Mouse (Mus musculus) embryonic facial prominence, embryonic 13.5 days (tissue): ENCODE results near the gene Kcnip4. TPM values are rescaled to one million over a fixed set of nuclear protein-coding genes. Genes with fewer than 3 reads are reported as not detected.

Experiments used
- ATAC-seq: fragments of 200-750 bp; cut with Nextera tagmentation; 2 replicates; pipeline ENCODE4 v1.8.0; 2017; ENCODE audit warnings: low read depth; ENCODE audit not compliant: insufficient number of reproducible peaks, insufficient read depth, low FRiP score, low TSS enrichment
- H3K27ac ChIP-seq: fragments of 300-500 bp; sonication (generic); 2 replicates; pipeline ENCODE4 v1.5.1; 2015; ENCODE audit warnings: moderate library complexity, mild to moderate bottlenecking, inconsistent platforms
- H3K27me3 ChIP-seq: fragments of 300-500 bp; sonication (generic); 2 replicates; pipeline ENCODE4 v1.6.1; 2015; ENCODE audit warnings: mild to moderate bottlenecking, inconsistent platforms
- H3K36me3 ChIP-seq: fragments of 300-500 bp; sonication (generic); 2 replicates; pipeline ENCODE4 v1.6.1; 2015; ENCODE audit warnings: mild to moderate bottlenecking, inconsistent platforms
- H3K4me1 ChIP-seq: fragments of 300-500 bp; sonication (generic); 2 replicates; pipeline ENCODE4 v1.6.1; 2015; ENCODE audit warnings: inconsistent platforms
- H3K4me2 ChIP-seq: fragments of 300-500 bp; sonication (generic); 2 replicates; pipeline ENCODE4 v1.6.1; 2015; ENCODE audit warnings: moderate library complexity, mild to moderate bottlenecking, inconsistent platforms
- H3K4me3 ChIP-seq: fragments of 300-500 bp; sonication (generic); 2 replicates; pipeline ENCODE4 v1.5.1; 2015; ENCODE audit warnings: mild to moderate bottlenecking, inconsistent platforms
- H3K9ac ChIP-seq: fragments of 300-500 bp; sonication (generic); 2 replicates; pipeline ENCODE4 v1.6.1; 2015; ENCODE audit warnings: mild to moderate bottlenecking, inconsistent platforms
- H3K9me3 ChIP-seq: fragments of 300-500 bp; sonication (generic); 2 replicates; pipeline ENCODE4 v1.6.1; 2016; ENCODE audit warnings: inconsistent platforms
- WGBS: fragments of 180-500 bp; shearing (Covaris S2); methylation state at CpG from one replicate; pipeline ENCODE4 v1.1.7; 2015; ENCODE audit warnings: mixed read lengths; 5-methylcytosine and 5-hydroxymethylcytosine counted together
- polyA plus RNA-seq: library from polyadenylated mRNA; unstranded; fragments of >200 nt; fragmentation: Nextera tagmentation; extraction: Ambion mirVana; gene quantifications from 2 replicates; pipeline ENCODE4 v1.2.1, GENCODE M21; 2015

Gene Kcnip4
- polyA plus RNA-seq, 1 experiment from 2014 or later: 5.1 TPM

DNA sequence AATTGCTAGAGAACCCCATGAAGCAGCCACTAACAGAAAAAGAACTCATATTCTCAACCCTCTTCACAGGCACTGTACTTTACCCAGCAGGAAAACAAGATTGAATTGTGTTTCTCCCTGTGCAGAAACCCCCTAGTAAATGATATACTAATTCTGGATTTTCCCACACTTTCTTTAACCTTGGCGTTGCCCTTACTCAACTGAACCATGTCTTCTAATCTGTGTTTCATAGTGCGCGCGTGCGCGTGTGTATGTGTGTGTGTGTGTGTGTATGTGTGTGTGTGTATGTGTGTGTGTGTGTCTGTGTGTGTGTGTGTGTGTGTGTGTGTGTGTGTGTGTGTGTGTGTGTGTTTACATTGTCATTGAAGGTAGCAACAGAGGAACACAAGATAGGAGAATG is 283.0 kb downstream of the Kcnip4 start:
- H3K4me3 ChIP-seq: no peak overlapping the region
- no peaks in the 10 kb centered on the region for H3K9me3 ChIP-seq
- no peak overlapping the region for H3K27ac ChIP-seq
- H3K4me2 ChIP-seq: no peak overlapping the region
- H3K36me3 ChIP-seq: no peaks in the 10 kb centered on the region
- H3K27me3 ChIP-seq: no peaks in the 10 kb centered on the region
- H3K9ac ChIP-seq: no peak overlapping the region
- no peak for ATAC-seq
- WGBS: 98% methylated on average over 6 of the region's 6 CpGs
- no peaks in the 10 kb centered on the region for H3K4me1 ChIP-seq

- ATAC-seq: no peak
- Histone ChIP-seq H3K9me3 (no peaks in the 10 kb centered on the region), H3K27me3 (no peaks in the 10 kb centered on the region), H3K4me2 (no peak overlapping the region), H3K4me1 (no peaks in the 10 kb centered on the region), H3K27ac (no peak overlapping the region), H3K36me3 (no peaks in the 10 kb centered on the region), H3K4me3 (no peak overlapping the region), H3K9ac (no peak overlapping the region)
- 47% methylated on average over 4 of the region's 4 CpGs for WGBS
These were observed 323.4 kb downstream of the Kcnip4 start for GRCm38 (mm10) chr5:49201164-49201756.

GRCm38 (mm10) chr5:49188236-49188635 is 336.5 kb downstream of the Kcnip4 start:
- Histone ChIP-seq H3K36me3 (no peaks in the 10 kb centered on the region), H3K27ac (no peak overlapping the region), H3K9ac (no peak overlapping the region), H3K4me3 (no peak overlapping the region), H3K9me3 (no peaks in the 10 kb centered on the region), H3K4me2 (no peak overlapping the region), H3K4me1 (no peaks in the 10 kb centered on the region), H3K27me3 (no peaks in the 10 kb centered on the region)
- 72% methylated on average over 1 of the region's 1 CpGs for WGBS
- ATAC-seq: no peak

- no peak overlapping the region for H3K4me2 ChIP-seq
- H3K9ac ChIP-seq: no peak overlapping the region
- no peaks in the 10 kb centered on the region for H3K27me3 ChIP-seq
- 70% methylated on average over 2 of the region's 2 CpGs for WGBS
- no peaks in the 10 kb centered on the region for H3K4me1 ChIP-seq
- no peaks in the 10 kb centered on the region for H3K9me3 ChIP-seq
- H3K27ac ChIP-seq: no peak overlapping the region
- no peak for ATAC-seq
- no peaks in the 10 kb centered on the region for H3K36me3 ChIP-seq
- H3K4me3 ChIP-seq: no peak overlapping the region
These were observed 374.4 kb downstream of the Kcnip4 start for GRCm38 (mm10) chr5:49150116-49150811.

- H3K9me3 ChIP-seq: no peaks in the 10 kb centered on the region
- H3K27ac ChIP-seq: no peak overlapping the region
- no peaks in the 10 kb centered on the region for H3K4me1 ChIP-seq
- ATAC-seq: no peak
- WGBS: 82% methylated on average over 2 of the region's 2 CpGs
- H3K4me3 ChIP-seq: no peak overlapping the region
- no peak overlapping the region for H3K9ac ChIP-seq
- H3K27me3 ChIP-seq: no peaks in the 10 kb centered on the region
- H3K4me2 ChIP-seq: no peak overlapping the region
- H3K36me3 ChIP-seq: no peaks in the 10 kb centered on the region
These were observed 375.0 kb downstream of the Kcnip4 start for GRCm38 (mm10) chr5:49149684-49150083.

DNA sequence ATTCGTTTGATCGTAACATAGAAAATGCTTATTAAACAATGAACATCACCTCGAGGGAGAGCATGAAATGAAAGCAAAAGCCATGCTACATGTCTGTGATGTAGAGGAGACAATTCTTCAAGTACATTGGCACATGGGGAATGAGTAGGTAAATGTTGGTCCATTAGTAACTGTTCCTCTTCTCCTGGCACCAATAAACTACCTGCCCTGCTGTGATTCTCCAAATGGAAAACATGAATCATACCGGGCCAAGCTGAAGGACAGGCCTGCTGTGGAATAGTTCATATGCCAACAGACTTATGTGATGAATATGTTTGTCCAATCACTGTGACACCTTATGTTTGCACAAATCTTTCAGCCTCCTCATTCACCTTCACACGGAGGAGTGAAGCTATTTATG is 429.3 kb downstream of the Kcnip4 start:
- Histone ChIP-seq H3K9ac (no peak overlapping the region), H3K27me3 (no peaks in the 10 kb centered on the region), H3K27ac (no peak overlapping the region), H3K4me2 (no peak overlapping the region), H3K36me3 (no peaks in the 10 kb centered on the region), H3K9me3 (no peaks in the 10 kb centered on the region), H3K4me3 (no peak overlapping the region), H3K4me1 (no peaks in the 10 kb centered on the region)
- no peak for ATAC-seq
- 85% methylated on average over 5 of the region's 5 CpGs for WGBS

DNA sequence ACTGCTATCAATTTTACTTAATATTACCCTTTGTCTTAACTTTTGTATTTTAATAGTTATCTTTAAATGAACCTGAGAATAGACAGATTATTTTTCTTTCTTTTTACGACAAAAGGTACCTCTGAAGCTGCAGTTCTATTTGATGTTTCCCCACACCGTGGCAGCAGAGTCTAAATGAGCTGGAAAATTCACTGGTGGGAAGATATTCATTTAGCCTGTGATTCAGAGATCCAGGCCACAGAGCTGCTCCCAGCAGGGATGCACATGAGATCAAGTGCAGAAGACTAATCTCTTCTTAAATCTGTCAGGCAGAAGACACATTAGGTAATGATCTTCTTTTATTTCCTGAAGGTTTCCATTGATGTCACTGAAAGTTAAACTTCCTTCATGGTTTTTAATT is 429.8 kb downstream of the Kcnip4 start:
- H3K27me3 ChIP-seq: no peaks in the 10 kb centered on the region
- no peaks in the 10 kb centered on the region for H3K9me3 ChIP-seq
- no peak for ATAC-seq
- WGBS: 71% methylated on average over 2 of the region's 2 CpGs
- no peak overlapping the region for H3K27ac ChIP-seq
- no peaks in the 10 kb centered on the region for H3K36me3 ChIP-seq
- H3K4me1 ChIP-seq: no peaks in the 10 kb centered on the region
- H3K4me3 ChIP-seq: no peak overlapping the region
- H3K4me2 ChIP-seq: no peak overlapping the region
- no peak overlapping the region for H3K9ac ChIP-seq

GRCm38 (mm10) chr5:49094306-49094705 is 430.4 kb downstream of the Kcnip4 start:
- ATAC-seq: no peak
- H3K4me3 ChIP-seq: no peak overlapping the region
- no peaks in the 10 kb centered on the region for H3K9me3 ChIP-seq
- H3K27ac ChIP-seq: no peak overlapping the region
- H3K4me2 ChIP-seq: no peak overlapping the region
- H3K27me3 ChIP-seq: no peaks in the 10 kb centered on the region
- H3K9ac ChIP-seq: no peak overlapping the region
- 73% methylated on average over 3 of the region's 3 CpGs for WGBS
- H3K36me3 ChIP-seq: no peaks in the 10 kb centered on the region
- H3K4me1 ChIP-seq: no peaks in the 10 kb centered on the region

- Histone ChIP-seq H3K4me3 (no peak overlapping the region), H3K9ac (no peak overlapping the region), H3K4me2 (peak overlapping the region; percentile 43), H3K27me3 (no peaks in the 10 kb centered on the region), H3K9me3 (no peaks in the 10 kb centered on the region), H3K27ac (no peak overlapping the region), H3K36me3 (no peaks in the 10 kb centered on the region), H3K4me1 (no peaks in the 10 kb centered on the region)
- 0 out of 2 replicates have a peak, but pooled peaks have one; percentile 43 for ATAC-seq
- WGBS: 5% methylated on average over 6 of the region's 6 CpGs
These were observed 434.5 kb downstream of the Kcnip4 start for GRCm38 (mm10) chr5:49090122-49090680.

- no peak for ATAC-seq
- 19% methylated on average over 1 of the region's 1 CpGs for WGBS
- Histone ChIP-seq H3K4me2 (no peak overlapping the region), H3K9me3 (no peaks in the 10 kb centered on the region), H3K4me1 (no peaks in the 10 kb centered on the region), H3K9ac (no peak overlapping the region), H3K36me3 (no peaks in the 10 kb centered on the region), H3K27ac (no peak overlapping the region), H3K27me3 (no peaks in the 10 kb centered on the region), H3K4me3 (no peak overlapping the region)
These were observed 459.1 kb downstream of the Kcnip4 start for GRCm38 (mm10) chr5:49065646-49066045.

DNA sequence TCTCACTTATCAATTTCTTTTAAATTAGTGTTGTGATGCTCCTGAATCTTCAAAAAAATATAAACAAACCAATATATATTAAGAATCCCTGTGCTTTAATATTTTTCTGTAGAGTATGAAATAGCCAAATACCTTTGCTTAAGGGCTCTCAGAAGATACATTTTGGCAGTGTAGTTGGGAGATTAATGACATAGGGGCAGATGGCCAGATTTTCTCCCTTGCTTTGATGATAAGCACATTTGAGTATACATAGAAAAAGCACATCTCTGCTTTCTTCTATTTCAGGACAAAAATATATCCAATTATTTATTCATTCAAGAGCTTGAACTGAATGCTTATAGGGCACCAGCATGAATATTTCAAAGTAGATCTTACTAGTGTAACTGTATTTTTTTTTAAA is 465.8 kb downstream of the Kcnip4 start:
- Histone ChIP-seq H3K9me3 (no peaks in the 10 kb centered on the region), H3K27ac (no peak overlapping the region), H3K4me2 (no peak overlapping the region), H3K9ac (no peak overlapping the region), H3K36me3 (no peaks in the 10 kb centered on the region), H3K4me3 (no peak overlapping the region), H3K27me3 (no peaks in the 10 kb centered on the region), H3K4me1 (no peaks in the 10 kb centered on the region)
- ATAC-seq: no peak

DNA sequence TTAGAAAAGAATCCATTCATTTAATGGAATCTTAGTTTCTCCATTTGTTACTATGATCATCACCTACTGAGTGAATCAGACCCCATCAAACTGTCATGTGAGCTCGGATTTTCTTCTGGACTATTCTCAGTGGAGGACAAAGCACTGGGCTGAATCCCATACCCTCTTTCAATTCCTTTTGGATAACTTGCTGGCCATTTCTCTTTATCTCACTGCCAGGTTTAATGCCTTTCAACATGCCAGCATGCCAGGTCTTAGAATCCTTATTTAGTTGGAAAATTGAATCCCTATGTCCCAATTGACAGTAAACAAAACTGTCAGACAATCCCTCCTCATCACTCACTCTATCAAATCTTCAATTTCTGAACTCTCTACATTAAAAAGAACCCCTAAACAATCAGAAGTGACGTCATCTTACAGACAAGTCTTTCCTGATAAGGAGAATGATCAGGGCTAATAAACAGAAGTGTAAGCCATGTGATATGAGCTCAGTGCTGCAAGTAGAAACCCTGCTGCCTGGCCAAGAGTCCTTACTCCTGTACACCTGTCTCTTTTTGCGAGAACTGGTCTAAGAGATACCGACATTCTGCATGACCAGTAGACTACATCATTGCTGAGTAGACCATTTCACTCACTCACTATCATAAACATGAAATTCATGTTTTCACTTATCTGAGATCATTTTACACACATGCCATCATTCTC is 466.9 kb downstream of the Kcnip4 start:
- WGBS: 82% methylated on average over 4 of the region's 4 CpGs
- ATAC-seq: no peak
- H3K36me3 ChIP-seq: no peaks in the 10 kb centered on the region
- H3K27me3 ChIP-seq: no peaks in the 10 kb centered on the region
- H3K9me3 ChIP-seq: no peaks in the 10 kb centered on the region
- no peak overlapping the region for H3K4me2 ChIP-seq
- H3K27ac ChIP-seq: no peak overlapping the region
- H3K4me1 ChIP-seq: no peaks in the 10 kb centered on the region
- H3K4me3 ChIP-seq: no peak overlapping the region
- no peak overlapping the region for H3K9ac ChIP-seq
